ENCODE assay signal across 8 mouse cellular contexts in genomic region chr1:61055176-61055575, GRCm38 (mm10).
DNase-seq lines count a peak whose midpoint lies in the region; ATAC-seq and TF ChIP-seq lines count a peak whose summit lies in the region.

No protein-coding gene starts in this region.

- H3K4me3 ChIP-seq in embryonic facial prominence, embryonic 10.5 days = no peak overlapping the region
- H3K4me3 ChIP-seq in heart, embryonic 13.5 days = peak overlapping the region; percentile 32; the same call in 1 of the 2 replicates
- no peak overlapping the region for H3K4me3 ChIP-seq in liver, embryonic 11.5 days (ENCODE audit: low read depth, low read length)
- no peak overlapping the region for H3K4me3 ChIP-seq in olfactory bulb, adult 2 months (ENCODE audit: insufficient read depth, low read depth, low read length)

- peak; percentile 44; the same call in 1 of the 2 replicates for TF ChIP-seq CTCF in olfactory bulb, adult 2 months (IDR thresholded peaks at IDR 0.05; ENCODE audit: insufficient read depth, low read depth, low read length)

- no peaks in the 10 kb centered on the region for H3K36me3 ChIP-seq in embryonic facial prominence, embryonic 10.5 days (replicated peaks)
- H3K36me3 ChIP-seq in heart, embryonic 13.5 days = no peaks in the 10 kb centered on the region
- H3K36me3 ChIP-seq in liver, embryonic 11.5 days (ENCODE audit: control insufficient read depth, insufficient read depth, low read length) = no peaks in the 10 kb centered on the region

- 0 out of 2 replicates have a peak overlapping the region, but pooled peaks have one; percentile 10 for H3K9ac ChIP-seq in heart, embryonic 13.5 days
- H3K9ac ChIP-seq in liver, embryonic 11.5 days (ENCODE audit: low read depth, low read length) = no peak overlapping the region

- TF ChIP-seq POLR2A in olfactory bulb, adult 2 months (IDR thresholded peaks at IDR 0.05; ENCODE audit: insufficient read depth, low read depth, low read length) = no peak

- peak overlapping the region; percentile 62 for H3K4me2 ChIP-seq in heart, embryonic 13.5 days
- H3K4me2 ChIP-seq in liver, embryonic 11.5 days = no peak overlapping the region

- H3K27ac ChIP-seq in embryonic facial prominence, embryonic 10.5 days (replicated peaks) = no peak overlapping the region
- H3K27ac ChIP-seq in heart, embryonic 13.5 days (replicated peaks) = no peak overlapping the region
- H3K27ac ChIP-seq in liver, embryonic 11.5 days (ENCODE audit: low read depth, low read length) = no peak overlapping the region
- no peak overlapping the region for H3K27ac ChIP-seq in olfactory bulb, adult 2 months (ENCODE audit: insufficient read depth, low read depth, low read length)

- WGBS in embryonic facial prominence, embryonic 10.5 days = 9% methylated on average over 8 of the region's 8 CpGs
- 9% methylated on average over 8 of the region's 8 CpGs for WGBS in heart, embryonic 13.5 days
- WGBS in liver, embryonic 11.5 days = 10% methylated on average over 8 of the region's 8 CpGs
- 3% methylated on average over 8 of the region's 8 CpGs for WGBS in olfactory bulb, adult 2 months

- ATAC-seq in heart, embryonic 13.5 days (ENCODE audit: extremely low read depth, insufficient number of reproducible peaks, low FRiP score, low TSS enrichment) = no peak
- ATAC-seq in liver, embryonic 11.5 days (replicated peaks; ENCODE audit: low FRiP score) = no peak

- no peaks in the 10 kb centered on the region for H3K4me1 ChIP-seq in embryonic facial prominence, embryonic 10.5 days
- H3K4me1 ChIP-seq in heart, embryonic 13.5 days = no peaks in the 10 kb centered on the region
- no peaks in the 10 kb centered on the region for H3K4me1 ChIP-seq in liver, embryonic 11.5 days (replicated peaks; ENCODE audit: control insufficient read depth, insufficient read depth, low read length)
- H3K4me1 ChIP-seq in olfactory bulb, adult 2 months (ENCODE audit: control insufficient read depth, insufficient read depth, low read length) = no peaks in the 10 kb centered on the region

- DNase-seq in B cell, adult 2 months = peak; percentile 17 to 24
- peak; percentile 50 to 56 for DNase-seq in adrenal gland, adult 18-20 months (ENCODE audit: low spot score in 2 of 2)
- DNase-seq in embryonic facial prominence, embryonic 10.5 days (ENCODE audit: low spot score) = peak; percentile 72
- DNase-seq in kidney, postnatal 14 days = peak; percentile 70
- DNase-seq in liver, embryonic 11.5 days (ENCODE audit: low spot score) = peak; percentile 33
- DNase-seq in thymus, postnatal 25 days = peak; percentile 72

- H3K9me3 ChIP-seq in embryonic facial prominence, embryonic 10.5 days = no peaks in the 10 kb centered on the region
- H3K9me3 ChIP-seq in heart, embryonic 13.5 days = no peaks in the 10 kb centered on the region
- H3K9me3 ChIP-seq in liver, embryonic 11.5 days (ENCODE audit: control insufficient read depth, low read length) = no peaks in the 10 kb centered on the region

- no peaks in the 10 kb centered on the region for H3K27me3 ChIP-seq in embryonic facial prominence, embryonic 10.5 days (replicated peaks; ENCODE audit: low read depth, poor library complexity, severe bottlenecking)
- peaks cover 5% of the 10 kb centered on the region; the same call in 1 of the 2 replicates for H3K27me3 ChIP-seq in heart, embryonic 13.5 days (replicated peaks)
- no peaks in the 10 kb centered on the region for H3K27me3 ChIP-seq in liver, embryonic 11.5 days (replicated peaks; ENCODE audit: control insufficient read depth, insufficient read depth, low read length)

Comparison
In these comparisons a context has a peak if more than half of its experiments do, and no peak if none do; other contexts are left out.
1. DNase-seq: peak in every context shown above with its lines; median percentile 72 in embryonic facial prominence, embryonic 10.5 days; 72 in thymus, postnatal 25 days; 70 in kidney, postnatal 14 days; 53 in adrenal gland, adult 18-20 months; 33 in liver, embryonic 11.5 days; 20 in B cell, adult 2 months.